Mouse (Mus musculus) B cell, adult 2 months (primary cell): ENCODE results near the gene Dpyd.

Experiments
- DNase-seq, 2 experiments: peaks; one replicate each; pipeline ENCODE4 v3.0.0; 2022

Gene Dpyd

DNA sequence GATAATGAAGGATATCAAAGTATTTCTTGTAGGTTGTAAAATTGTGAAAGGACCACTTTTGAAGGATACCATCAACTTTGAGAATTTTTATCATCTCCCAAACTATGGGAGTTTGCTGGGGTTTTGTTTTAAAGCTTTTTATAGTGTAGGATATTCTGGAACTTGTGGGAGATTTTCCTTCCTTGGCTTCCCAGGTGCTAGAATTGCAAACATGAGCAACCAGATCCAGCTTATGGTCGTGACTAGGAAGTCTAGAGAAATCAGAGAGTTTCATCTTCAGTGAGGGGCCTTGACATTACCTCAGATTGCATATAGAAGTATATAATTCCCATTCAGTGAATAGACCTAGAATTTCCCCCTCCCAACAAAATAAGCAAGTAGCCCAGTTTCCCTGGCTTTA lies 819.2 kb downstream of the Dpyd start:
- DNase-seq, result no peak

DNA sequence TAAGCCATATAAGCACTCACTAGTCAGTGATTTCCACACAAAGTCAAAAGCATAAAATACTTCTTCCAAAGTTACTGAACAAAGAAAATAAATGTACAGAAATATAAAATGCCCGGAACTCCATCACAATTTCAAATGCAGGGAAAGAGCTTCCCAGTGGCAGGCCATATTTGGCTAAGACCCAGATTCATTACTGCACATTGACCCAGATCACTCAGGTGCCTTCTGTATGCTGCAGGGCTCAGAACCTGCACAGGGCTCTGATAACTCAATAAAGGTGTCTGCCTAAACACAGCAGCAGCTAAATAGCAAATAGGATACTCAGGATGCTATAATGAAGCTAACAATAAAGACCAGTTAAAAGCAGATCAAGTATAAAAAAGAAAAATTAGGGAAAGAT lies 820.5 kb downstream of the Dpyd start:
- DNase-seq, result no peak

DNA sequence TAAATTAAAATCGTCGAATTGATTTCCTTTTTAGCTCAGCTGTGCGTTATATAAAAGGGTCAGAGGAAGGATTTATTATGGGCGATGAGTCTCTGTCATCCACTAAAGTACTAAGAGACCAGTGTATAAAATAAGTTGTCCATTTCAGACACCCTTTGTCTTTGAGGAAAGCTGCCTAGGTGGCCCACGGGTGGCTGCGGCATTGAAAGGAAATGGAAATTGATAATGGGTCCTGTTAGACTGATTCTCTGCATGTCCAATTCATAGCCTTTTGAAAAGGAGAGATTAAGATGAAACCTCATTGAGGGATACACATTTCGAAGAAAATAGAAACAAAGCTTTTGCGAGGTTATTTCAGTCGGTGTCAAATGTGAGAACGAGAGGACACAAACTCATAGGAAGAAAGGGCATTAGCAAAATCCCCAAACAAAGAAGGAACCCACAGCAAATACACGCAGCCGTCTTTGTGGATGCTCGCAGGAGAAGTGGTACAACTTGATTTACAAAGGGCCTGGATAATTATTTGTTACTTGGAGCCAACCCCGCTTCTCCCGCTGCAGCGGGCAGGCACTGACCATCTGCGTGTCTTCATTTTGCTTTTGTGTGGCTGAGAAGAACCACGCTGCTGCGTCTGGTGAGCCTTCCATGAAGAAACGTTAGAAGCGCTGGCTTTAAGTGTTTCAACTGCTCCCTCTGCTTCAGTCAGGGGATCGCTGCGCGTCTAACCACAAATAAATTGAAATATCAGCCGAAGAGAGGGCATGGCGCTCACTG lies 825.6 kb downstream of the Dpyd start:
- no peak for DNase-seq

DNA sequence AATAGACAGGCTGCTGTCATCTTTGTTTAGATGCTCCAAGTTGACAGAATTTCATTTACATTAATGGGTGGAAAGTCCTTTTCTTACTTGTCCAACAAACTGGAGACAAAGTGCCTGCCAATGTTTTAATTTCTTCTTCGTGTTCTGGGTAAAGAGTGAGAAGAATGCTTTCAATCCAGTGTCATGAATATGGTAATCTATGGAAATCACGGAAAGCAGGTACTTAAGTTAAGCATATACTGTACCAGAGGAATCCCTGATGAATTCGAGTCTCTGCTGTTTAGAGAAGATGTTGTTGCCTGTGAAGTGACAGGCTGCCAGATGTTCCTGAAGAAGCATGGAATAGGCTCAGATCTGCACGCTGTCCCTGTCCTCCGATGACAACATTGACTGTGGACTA lies 835.3 kb downstream of the Dpyd start:
- no peak for DNase-seq

DNA sequence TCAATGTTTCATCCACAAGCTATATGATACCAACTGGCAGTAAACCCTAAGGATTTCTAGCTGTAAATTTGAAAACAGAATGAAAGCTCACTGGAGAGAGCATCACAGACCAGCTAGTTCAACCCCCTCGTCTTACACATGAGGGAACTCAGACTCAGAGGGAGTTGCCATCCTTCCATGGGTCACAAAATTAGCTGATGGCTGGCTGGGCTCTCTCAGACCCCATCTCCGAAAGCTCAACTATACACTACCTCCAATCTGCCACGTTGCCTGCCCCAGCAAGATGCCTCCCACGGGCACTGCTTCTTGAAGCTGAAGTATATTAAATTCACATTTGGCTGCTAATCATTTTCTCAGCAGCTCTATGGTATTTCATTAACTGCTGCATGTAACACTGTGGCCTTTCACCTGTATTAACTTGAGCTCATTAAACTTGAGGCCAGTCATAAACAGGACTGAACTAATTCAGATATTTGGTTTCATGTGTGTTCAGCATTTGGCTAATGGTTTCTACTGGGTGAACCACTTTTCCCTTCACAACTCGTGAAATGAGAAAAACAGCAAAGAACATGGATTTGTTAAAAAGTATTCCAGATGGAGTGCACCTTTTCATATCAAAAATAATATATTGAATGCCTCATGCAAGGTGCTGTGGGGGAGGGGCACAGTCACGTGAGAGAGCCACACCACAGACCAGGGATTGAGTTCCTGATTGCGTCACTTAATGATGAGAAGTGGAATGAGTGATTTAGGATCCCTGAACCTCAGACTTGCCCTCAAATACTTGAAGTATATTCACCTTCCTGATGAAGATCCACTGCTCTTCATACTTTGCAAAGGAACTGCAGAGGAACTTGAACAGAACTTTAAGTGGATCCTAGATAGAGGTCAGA lies 841.2 kb downstream of the Dpyd start:
- DNase-seq, result no peak

DNA sequence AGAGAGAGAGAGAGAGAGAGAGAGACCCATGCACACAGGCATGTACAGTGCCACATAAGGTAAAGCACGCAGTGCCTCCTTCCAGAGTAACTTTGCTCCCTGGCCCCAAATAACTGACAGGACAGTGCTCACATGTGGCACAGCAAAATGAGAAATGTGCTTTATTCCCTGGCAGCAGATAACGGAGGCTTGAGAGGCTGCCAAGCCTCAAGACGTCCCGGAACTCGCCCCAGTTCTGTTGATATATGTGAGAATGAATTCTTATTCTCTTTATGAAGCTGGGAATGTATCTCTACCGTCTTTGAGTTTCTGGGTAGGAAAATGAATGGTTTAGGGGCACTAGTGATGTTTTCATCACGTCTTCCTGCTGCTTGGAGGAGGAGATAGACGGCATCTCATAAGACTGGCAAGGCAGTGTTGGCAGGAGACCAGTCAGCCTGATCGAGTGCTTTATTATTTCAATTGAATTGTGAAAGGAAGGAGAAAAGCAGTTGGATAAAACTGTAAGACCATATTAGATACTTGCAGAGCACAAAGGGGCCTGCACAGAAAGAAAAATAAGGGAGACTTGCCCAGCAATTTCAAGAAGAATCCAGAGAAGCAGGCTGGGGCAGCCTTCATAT lies 857.3 kb downstream of the Dpyd start:
- DNase-seq, result no peak

DNA sequence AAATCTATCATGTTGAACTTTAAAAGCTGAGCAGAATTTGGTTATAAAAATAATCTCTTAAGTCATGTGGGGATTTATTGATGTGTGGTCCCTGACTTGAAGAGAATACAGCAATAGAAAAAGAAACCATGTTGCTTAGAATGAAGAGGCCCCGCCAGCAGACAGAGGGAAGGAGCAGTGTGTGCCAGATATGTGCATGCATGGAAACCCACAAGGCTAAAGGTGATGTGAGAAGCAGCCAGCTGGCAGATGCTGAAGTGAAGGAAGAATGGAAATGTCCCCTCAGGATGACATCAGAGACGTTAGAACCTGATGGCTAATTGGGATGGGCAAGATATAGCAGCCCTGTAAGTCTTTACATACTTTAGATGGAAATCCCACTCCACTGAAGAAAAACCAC lies 857.8 kb downstream of the Dpyd start:
- no peak for DNase-seq

DNA sequence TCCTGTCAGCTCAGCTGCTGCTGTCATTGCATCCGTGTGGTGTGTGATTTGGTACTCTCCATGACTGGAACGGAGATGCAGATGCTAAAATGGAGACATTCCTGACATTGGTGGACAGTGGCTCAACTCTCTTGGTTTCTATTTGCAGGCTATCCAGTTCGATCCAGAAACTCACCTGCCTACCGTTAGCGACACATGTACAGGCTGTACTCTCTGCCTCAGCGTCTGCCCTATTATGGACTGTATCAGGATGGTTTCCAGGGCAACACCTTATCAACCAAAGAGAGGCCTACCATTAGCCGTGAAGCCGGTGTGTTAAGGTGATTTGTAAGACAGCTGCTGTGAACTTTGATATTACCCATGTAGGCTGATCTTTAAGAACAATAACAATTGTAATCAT lies 869.4 kb downstream of the Dpyd start:
- no peak for DNase-seq

DNA sequence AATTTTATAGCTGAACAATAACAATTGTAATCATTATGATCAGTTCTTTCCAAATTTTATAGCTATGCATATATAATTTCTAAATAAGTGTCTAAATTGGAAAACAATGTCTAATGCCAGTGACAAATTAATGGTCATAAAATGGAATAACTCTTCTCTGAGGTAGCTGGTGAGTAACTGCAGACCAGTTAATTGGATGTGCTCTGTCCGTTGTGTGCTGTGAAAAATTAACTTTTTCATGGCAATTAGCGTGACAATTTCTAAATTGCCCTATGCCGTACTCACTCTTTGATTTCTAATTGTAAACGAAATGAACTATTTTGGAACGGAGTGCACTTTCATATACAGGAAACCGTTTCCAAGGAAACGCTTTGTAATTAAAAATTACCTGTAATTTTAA lies 869.8 kb downstream of the Dpyd start:
- no peak for DNase-seq

DNA sequence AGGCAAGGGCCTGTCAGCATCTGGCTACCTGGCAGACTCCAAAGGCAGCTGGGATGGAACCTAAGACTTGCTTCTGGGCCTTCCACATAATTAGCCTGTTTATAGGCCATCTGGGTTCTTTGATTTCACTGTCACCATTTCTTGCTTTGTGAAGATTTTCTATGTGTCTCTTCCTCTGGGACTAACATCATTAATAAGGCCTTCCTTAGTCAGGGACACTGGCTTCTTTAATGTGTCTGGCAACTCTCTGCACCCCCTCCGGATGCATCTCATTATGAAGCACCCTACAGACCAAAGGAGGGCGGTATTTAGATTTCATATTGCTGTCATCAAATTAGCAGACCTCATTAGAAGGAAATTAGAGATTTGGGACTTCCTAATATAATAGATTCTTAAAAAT lies 885.6 kb downstream of the Dpyd start:
- DNase-seq, result no peak

DNA sequence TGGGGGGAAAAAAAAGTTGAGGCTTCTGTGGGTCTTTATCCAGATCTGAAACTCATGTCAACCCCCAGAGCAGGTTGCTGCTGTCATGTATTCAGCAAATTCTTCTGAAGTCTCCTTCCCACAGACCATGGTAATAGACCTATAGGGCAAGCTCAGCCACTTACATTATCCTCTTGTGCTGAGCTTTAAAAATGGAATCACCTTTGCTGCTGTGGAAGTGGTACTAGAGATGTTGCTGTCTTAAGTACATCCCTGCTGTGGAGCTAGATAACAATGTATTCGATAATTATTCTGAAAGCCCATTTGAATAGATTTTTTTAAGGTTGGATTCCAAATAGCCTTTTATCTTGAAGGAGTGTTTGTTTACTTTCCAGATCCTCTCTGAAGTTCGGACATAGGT lies 902.1 kb downstream of the Dpyd start:
- DNase-seq, result no peak

DNA sequence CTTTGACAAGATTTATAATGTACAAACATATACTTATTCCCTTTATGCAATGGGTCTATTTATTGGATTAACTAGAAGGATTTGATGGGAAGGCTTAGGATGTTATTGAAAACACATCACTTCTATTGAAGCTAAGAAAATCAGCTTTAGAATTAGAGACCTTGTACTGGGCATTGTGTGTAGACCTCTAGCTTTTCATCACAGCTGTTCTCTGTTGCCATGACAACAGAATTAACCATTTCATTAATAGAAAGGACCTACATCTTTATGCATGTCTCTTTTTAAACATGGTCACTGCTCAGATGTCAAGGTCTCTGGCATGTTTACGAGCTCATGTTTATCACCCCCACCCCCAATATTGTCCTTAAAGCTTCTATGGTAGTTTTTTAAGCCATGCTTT lies 902.5 kb downstream of the Dpyd start:
- no peak for DNase-seq

DNA sequence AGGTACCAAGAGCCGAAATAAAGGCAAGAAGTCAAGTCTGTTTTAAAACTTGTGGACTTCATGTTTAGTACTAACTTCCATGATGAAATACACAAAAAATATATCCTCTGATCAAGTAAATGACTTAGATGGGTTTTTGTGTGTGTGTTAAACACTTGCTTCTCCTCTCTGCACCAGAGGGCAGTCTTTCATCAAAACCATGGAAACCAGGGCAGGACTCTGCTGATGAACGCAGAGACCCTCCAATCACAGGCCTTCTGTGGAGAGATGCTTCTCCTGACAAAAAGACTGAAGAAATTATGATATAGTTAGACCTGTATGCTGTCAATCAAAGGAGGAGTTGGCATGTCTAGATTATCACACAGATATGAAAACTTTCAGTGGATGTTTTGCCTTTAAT lies 905.8 kb downstream of the Dpyd start:
- no peak for DNase-seq
